Mouse (Mus musculus): ENCODE measurements around the gene Gad2. TPM values are rescaled to one million over a fixed set of nuclear protein-coding genes. Genes with fewer than 3 reads are reported as not detected.

Gene Gad2
- total and polyA plus RNA-seq, 3 experiments = 0.04 TPM; not detected in 2

DNA sequence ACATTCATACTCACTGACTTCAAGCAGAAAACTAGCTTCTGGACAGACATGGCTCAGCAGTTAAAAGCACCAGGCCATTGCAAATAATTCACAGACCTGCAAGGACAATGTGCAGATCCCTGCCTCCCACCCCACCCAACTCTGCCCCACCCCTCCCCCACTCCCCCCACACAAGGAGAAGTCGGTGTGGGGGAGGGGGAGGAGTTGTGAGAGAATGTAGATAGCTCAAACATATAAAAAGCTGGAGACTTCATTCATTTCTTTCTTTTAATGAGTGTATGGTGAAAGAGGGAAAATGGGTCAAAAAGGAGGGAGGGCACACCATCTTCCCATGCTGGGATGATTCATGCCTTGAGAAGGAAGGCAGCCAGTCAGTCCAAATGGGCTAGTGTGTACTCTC lies 117.4 kb downstream of the Gad2 start:
- dilution Hi-C loops (cut with MboI; ENCODE audit: extremely low pct_ligation_motif_present, extremely low pct_unique_long_range_greater_than_20kb, low sequenced_read_pairs) = no loop called here
- peak; percentile 53 for DNase-seq (ENCODE audit: extremely low read depth)
- Histone ChIP-seq H3K4me1 (ENCODE audit: control insufficient read depth in 1 of 2, insufficient read depth in 2 of 2) (no peaks in the 10 kb centered on the region), H3K4me2 (ENCODE audit: insufficient read depth, low read depth, poor library complexity, severe bottlenecking) (no peak overlapping the region), H3K79me2 (replicated peaks; ENCODE audit: control insufficient read depth, extremely low read depth, insufficient read depth, poor library complexity, severe bottlenecking) (no peaks in the 10 kb centered on the region), H3K9ac (ENCODE audit: insufficient read depth, low read depth) (no peak overlapping the region), H3K36me3 (replicated peaks in 1 of 2; ENCODE audit: control insufficient read depth in 1 of 2, insufficient read depth in 1 of 2, low read length in 1 of 2) (no peaks in the 10 kb centered on the region), H3K9me3 (replicated peaks; ENCODE audit: low read length) (peaks cover 5% of the 10 kb centered on the region), H3K27ac (ENCODE audit: insufficient read depth, low read depth) (no peak overlapping the region), H3K4me3 (replicated peaks in 1 of 3; ENCODE audit: low read depth in 2 of 3, low read length in 2 of 3, poor library complexity in 1 of 3) (no peak overlapping the region), H3K27me3 (replicated peaks) (no peaks in the 10 kb centered on the region)
- TF ChIP-seq GABPA (IDR thresholded peaks at IDR 0.05; ENCODE audit: insufficient replicate concordance, low read depth, low read length) (no peak), JUND (conservative IDR thresholded peaks at IDR 0.05; ENCODE audit: low read depth, low read length) (no peak), MAZ (IDR thresholded peaks at IDR 0.05; ENCODE audit: low read depth, low read length) (no peak), TCF12 (IDR thresholded peaks at IDR 0.05; ENCODE audit: low read depth, low read length) (no peak), NELFE (IDR thresholded peaks at IDR 0.05; ENCODE audit: low read depth, low read length) (no peak), SIN3A (IDR thresholded peaks at IDR 0.05; ENCODE audit: low read length) (no peak), HCFC1 (IDR thresholded peaks at IDR 0.05; ENCODE audit: low read depth, low read length) (no peak), MAFK (IDR thresholded peaks at IDR 0.05; ENCODE audit: insufficient replicate concordance, low read length) (no peak), MXI1 (IDR thresholded peaks at IDR 0.05; ENCODE audit: low read depth, low read length) (no peak), JUN (IDR thresholded peaks at IDR 0.05; ENCODE audit: insufficient read depth, low read depth, low read length) (no peak), CHD1 (IDR thresholded peaks at IDR 0.05; ENCODE audit: low read depth, low read length) (no peak), BHLHE40 (IDR thresholded peaks at IDR 0.05; ENCODE audit: low read depth, low read length) (no peak)
- in situ Hi-C loops (cut with MboI; ENCODE audit: low pct_ligation_motif_present, low pct_unique_long_range_greater_than_20kb, low sequenced_read_pairs) = no loop called here

DNA sequence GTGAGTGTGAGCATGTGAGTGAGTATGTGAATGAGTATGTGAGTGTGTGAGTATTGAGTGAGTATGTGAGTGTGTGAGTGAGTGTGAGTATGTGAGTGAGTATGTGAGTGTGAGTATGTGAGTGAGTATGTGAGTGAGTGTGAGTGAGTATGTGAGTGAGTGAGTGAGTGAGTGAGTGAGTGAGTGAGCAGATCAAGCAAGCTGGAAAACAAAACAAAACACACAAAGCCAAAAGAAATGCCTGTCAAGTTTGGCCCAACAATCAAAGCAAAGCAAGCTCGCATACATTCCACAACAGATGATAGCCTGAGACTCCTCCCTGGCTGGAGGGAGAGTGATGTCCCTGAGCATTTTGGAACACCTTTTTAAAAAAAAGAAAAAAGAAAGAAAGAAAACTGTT lies 118.4 kb downstream of the Gad2 start:
- Histone ChIP-seq H3K27ac (ENCODE audit: insufficient read depth, low read depth) (no peak overlapping the region), H3K4me1 (ENCODE audit: control insufficient read depth in 1 of 2, insufficient read depth in 2 of 2) (no peaks in the 10 kb centered on the region), H3K4me3 (replicated peaks in 1 of 3; ENCODE audit: low read depth in 2 of 3, low read length in 2 of 3, poor library complexity in 1 of 3) (no peak overlapping the region), H3K9me3 (replicated peaks; ENCODE audit: low read length) (peaks cover 11% of the 10 kb centered on the region), H3K4me2 (ENCODE audit: insufficient read depth, low read depth, poor library complexity, severe bottlenecking) (no peak overlapping the region), H3K79me2 (replicated peaks; ENCODE audit: control insufficient read depth, extremely low read depth, insufficient read depth, poor library complexity, severe bottlenecking) (no peaks in the 10 kb centered on the region), H3K9ac (ENCODE audit: insufficient read depth, low read depth) (no peak overlapping the region), H3K36me3 (replicated peaks in 1 of 2; ENCODE audit: control insufficient read depth in 1 of 2, insufficient read depth in 1 of 2, low read length in 1 of 2) (no peaks in the 10 kb centered on the region), H3K27me3 (replicated peaks) (no peaks in the 10 kb centered on the region)
- TF ChIP-seq ETS1 (conservative IDR thresholded peaks at IDR 0.05; ENCODE audit: low read depth, low read length) (no peak), MYC (IDR thresholded peaks at IDR 0.05; ENCODE audit: low read depth, low read length) (no peak), MAX (IDR thresholded peaks at IDR 0.05; ENCODE audit: low read length) (no peak), RAD21 (IDR thresholded peaks at IDR 0.05; ENCODE audit: low read depth, low read length) (no peak), POLR2A (IDR thresholded peaks at IDR 0.05; ENCODE audit: low read depth, low read length) (no peak), CHD2 (IDR thresholded peaks at IDR 0.05; ENCODE audit: low read length) (no peak), JUN (IDR thresholded peaks at IDR 0.05; ENCODE audit: insufficient read depth, low read depth, low read length) (no peak), USF1 (IDR thresholded peaks at IDR 0.05; ENCODE audit: low read depth, low read length) (no peak), GABPA (IDR thresholded peaks at IDR 0.05; ENCODE audit: insufficient replicate concordance, low read depth, low read length) (no peak), TBP (conservative IDR thresholded peaks at IDR 0.05; ENCODE audit: low read depth, low read length) (no peak), RCOR1 (conservative IDR thresholded peaks at IDR 0.05; ENCODE audit: low read depth, low read length) (no peak), USF2 (conservative IDR thresholded peaks at IDR 0.05; ENCODE audit: low read depth, low read length) (no peak), POLR2AphosphoS2 (IDR thresholded peaks at IDR 0.05; ENCODE audit: low read depth, low read length) (no peak), MAFK (IDR thresholded peaks at IDR 0.05; ENCODE audit: insufficient replicate concordance, low read length) (no peak), MXI1 (IDR thresholded peaks at IDR 0.05; ENCODE audit: low read depth, low read length) (no peak), MEF2A (IDR thresholded peaks at IDR 0.05; ENCODE audit: borderline replicate concordance, low read depth, low read length) (no peak), E2F4 (IDR thresholded peaks at IDR 0.05; ENCODE audit: insufficient replicate concordance, low read depth, low read length) (no peak), SMC3 (IDR thresholded peaks at IDR 0.05; ENCODE audit: low read depth, low read length) (no peak)
- dilution Hi-C loops (cut with MboI; ENCODE audit: extremely low pct_ligation_motif_present, extremely low pct_unique_long_range_greater_than_20kb, low sequenced_read_pairs) (no loop called here), in situ Hi-C loops (cut with MboI; ENCODE audit: low pct_ligation_motif_present, low pct_unique_long_range_greater_than_20kb, low sequenced_read_pairs) (no loop called here)
- no peak for DNase-seq (ENCODE audit: extremely low read depth)

Data from CH12.LX (cell line).